Mouse (Mus musculus) limb, embryonic 12.5 days (tissue): ENCODE measurements around the gene Pramef20. TPM values are rescaled to one million over a fixed set of nuclear protein-coding genes. Genes with fewer than 3 reads are reported as not detected.
A peak's percentile ranks its signal among the peaks of the same experiment; 100 is the strongest.
"Not testable (repeated sequence)": the region's sequence is repeated elsewhere in the genome, so short reads cannot be mapped to it uniquely, and the experiment has no call there.

ENCODE experiments used
- ATAC-seq: fragments of 200-750 bp; cut with Nextera tagmentation; 2 replicates; pipeline ENCODE4 v1.8.0; 2017; ENCODE audit warnings: low read depth, moderate TSS enrichment; ENCODE audit not compliant: insufficient number of reproducible peaks, insufficient read depth, low FRiP score, low TSS enrichment
- H3K27ac ChIP-seq: fragments of 300-500 bp; sonication (generic); 2 replicates; pipeline ENCODE4 v1.5.1; 2016; ENCODE audit warnings: mild to moderate bottlenecking, moderate library complexity
- H3K27me3 ChIP-seq: fragments of 300-500 bp; sonication (generic); 2 replicates; pipeline ENCODE4 v1.6.1; 2016; ENCODE audit warnings: mild to moderate bottlenecking, moderate library complexity
- H3K36me3 ChIP-seq: fragments of 300-500 bp; sonication (generic); 2 replicates; pipeline ENCODE4 v1.6.1; 2016; ENCODE audit warnings: mild to moderate bottlenecking, moderate library complexity
- H3K4me1 ChIP-seq: fragments of 300-500 bp; sonication (generic); replicated peaks from 2 replicates; pipeline ENCODE4 v1.6.1; 2016
- H3K4me2 ChIP-seq: fragments of 300-500 bp; sonication (generic); 2 replicates; pipeline ENCODE4 v1.6.1; 2016; ENCODE audit warnings: mild to moderate bottlenecking, moderate library complexity
- H3K4me3 ChIP-seq: fragments of 300-500 bp; sonication (generic); replicated peaks from 2 replicates; pipeline ENCODE4 v1.5.1; 2016; ENCODE audit warnings: mild to moderate bottlenecking
- H3K9ac ChIP-seq: fragments of 300-500 bp; sonication (generic); replicated peaks from 2 replicates; pipeline ENCODE4 v1.6.1; 2016; ENCODE audit warnings: mild to moderate bottlenecking, moderate library complexity
- H3K9me3 ChIP-seq: fragments of 300-500 bp; sonication (generic); 2 replicates; pipeline ENCODE4 v1.6.1; 2016; ENCODE audit warnings: mild to moderate bottlenecking, moderate library complexity
- WGBS: fragments of 180-500 bp; shearing (Covaris S2); methylation state at CpG from one replicate; pipeline ENCODE4 v1.1.7; 2016; 5-methylcytosine and 5-hydroxymethylcytosine counted together
- polyA plus RNA-seq: library from polyadenylated mRNA; unstranded; fragments of >200 nt; fragmentation: Nextera tagmentation; extraction: Ambion mirVana; gene quantifications from 2 replicates; pipeline ENCODE4 v1.2.1, GENCODE M21; 2016

Gene Pramef20
- polyA plus RNA-seq, result not detected in 2 replicates

DNA sequence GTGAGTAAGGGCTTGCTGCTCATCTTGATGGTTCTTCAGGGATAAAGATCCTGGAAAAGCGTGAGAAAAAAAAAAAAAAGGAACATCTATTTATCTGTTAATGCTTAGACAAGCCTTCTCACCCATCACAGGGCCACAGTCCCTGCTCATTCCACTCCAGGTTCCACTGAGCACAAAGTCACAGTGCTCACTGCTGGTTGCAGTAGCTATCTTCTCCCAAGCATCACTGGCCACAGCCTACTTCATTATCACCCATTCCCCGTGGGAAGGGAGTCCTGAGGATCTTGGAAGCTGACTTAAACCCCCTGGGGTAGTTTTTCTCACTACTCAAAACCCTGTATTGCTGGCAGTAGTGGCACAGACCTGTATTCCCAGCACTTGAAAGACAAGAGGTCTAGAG is at the start of gene Pramef20:
Gene Pramef20, minus strand, starts transcription at position 23 of the 400 bp plus-strand sequence.
- 60% methylated on average over 2 of the region's 2 CpGs for whole genome bisulfite sequencing
- Histone ChIP-seq H3K27me3 (no peaks in the 10 kb centered on the region), H3K4me1 (no peaks in the 10 kb centered on the region), H3K9me3 (0 out of 2 replicates have a peak, but pooled peaks cover 6% of the 10 kb centered on the region), H3K27ac (no peak within 1 kb of the TSS), H3K4me3 (no peak within 1 kb of the TSS), H3K9ac (no peak within 1 kb of the TSS), H3K36me3 (no peaks in the 10 kb centered on the region), H3K4me2 (no peak within 1 kb of the TSS)
- ATAC-seq, result no peak

GRCm38 (mm10) chr4:144424590-144424989 is 46.9 kb upstream of the Pramef20 start:
- H3K27ac ChIP-seq, result no peak overlapping the region
- H3K4me3 ChIP-seq, result no peak overlapping the region
- H3K4me1 ChIP-seq, result no peaks in the 10 kb centered on the region
- no peaks in the 10 kb centered on the region for H3K36me3 ChIP-seq
- no peak for ATAC-seq
- no peaks in the 10 kb centered on the region for H3K27me3 ChIP-seq
- no peaks in the 10 kb centered on the region for H3K9me3 ChIP-seq
- H3K4me2 ChIP-seq, result no peak overlapping the region
- WGBS, result 80% methylated on average over 5 of the region's 5 CpGs
- H3K9ac ChIP-seq, result no peak overlapping the region

- Histone ChIP-seq H3K27ac (no peak overlapping the region), H3K9ac (no peak overlapping the region), H3K4me1 (no peaks in the 10 kb centered on the region), H3K36me3 (no peaks in the 10 kb centered on the region), H3K4me2 (no peak overlapping the region), H3K27me3 (no peaks in the 10 kb centered on the region), H3K9me3 (no peaks in the 10 kb centered on the region), H3K4me3 (no peak overlapping the region)
- no peak for ATAC-seq
These were observed 42.9 kb upstream of the Pramef20 start for GRCm38 (mm10) chr4:144420644-144421043.

DNA sequence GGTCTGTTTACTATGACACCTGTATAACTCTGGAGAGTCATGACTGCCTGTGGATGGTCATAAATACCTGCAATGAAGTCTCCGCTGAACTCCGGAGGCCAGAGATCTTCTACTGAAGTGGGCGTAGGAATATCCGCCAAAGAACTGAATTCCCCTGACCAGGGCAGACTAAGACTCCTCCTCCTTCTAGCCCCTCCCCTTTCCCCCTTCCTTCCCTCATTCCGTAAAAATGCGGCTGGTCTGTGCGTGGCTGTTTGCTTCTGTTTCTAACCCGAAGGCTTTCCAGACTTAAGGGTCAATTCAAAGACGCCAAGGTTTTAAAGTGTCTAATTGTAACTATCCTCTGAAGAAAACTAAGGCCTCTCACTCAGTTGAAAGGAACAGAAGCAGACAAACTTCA is 30.6 kb upstream of the Pramef20 start, which contains the start of gene Pramef12:
Gene Pramef12, minus strand, starts transcription at position 175 of the 400 bp plus-strand sequence.
- no peaks in the 10 kb centered on the region for H3K27me3 ChIP-seq
- H3K4me2 ChIP-seq, result no peak within 1 kb of the TSS
- WGBS, result 78% methylated on average over 9 of the region's 9 CpGs
- no peaks in the 10 kb centered on the region for H3K36me3 ChIP-seq
- H3K9ac ChIP-seq, result no peak within 1 kb of the TSS
- H3K4me1 ChIP-seq, result no peaks in the 10 kb centered on the region
- ATAC-seq, result no peak
- H3K9me3 ChIP-seq, result no peaks in the 10 kb centered on the region
- H3K27ac ChIP-seq, result no peak within 1 kb of the TSS
- H3K4me3 ChIP-seq, result no peak within 1 kb of the TSS

DNA sequence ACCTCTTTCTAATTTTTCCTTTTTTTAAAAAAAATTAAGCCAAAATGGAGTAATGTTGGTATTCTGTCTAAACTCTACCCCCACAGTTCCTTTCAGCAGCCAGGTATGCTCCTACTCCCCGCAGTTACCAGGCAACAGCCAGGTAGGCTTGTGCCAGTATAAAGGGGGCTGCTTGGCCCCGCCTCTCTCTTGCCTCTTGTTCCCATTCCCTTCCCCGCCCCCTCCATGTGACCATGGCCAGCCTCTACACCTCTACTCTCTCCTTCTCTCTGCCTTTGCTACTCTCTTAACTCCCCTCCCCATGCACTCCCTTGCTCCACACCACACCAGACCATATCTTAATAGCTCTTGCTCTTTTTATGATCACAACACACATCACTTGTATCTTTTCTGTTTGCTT is 28.5 kb upstream of the Pramef20 start:
- H3K9ac ChIP-seq, result no peak overlapping the region
- H3K4me2 ChIP-seq, result no peak overlapping the region
- H3K36me3 ChIP-seq, result no peaks in the 10 kb centered on the region
- no peaks in the 10 kb centered on the region for H3K4me1 ChIP-seq
- no peaks in the 10 kb centered on the region for H3K27me3 ChIP-seq
- 74% methylated on average over 3 of the region's 3 CpGs for WGBS
- no peak overlapping the region for H3K27ac ChIP-seq
- H3K9me3 ChIP-seq, result no peaks in the 10 kb centered on the region
- no peak for ATAC-seq
- no peak overlapping the region for H3K4me3 ChIP-seq

DNA sequence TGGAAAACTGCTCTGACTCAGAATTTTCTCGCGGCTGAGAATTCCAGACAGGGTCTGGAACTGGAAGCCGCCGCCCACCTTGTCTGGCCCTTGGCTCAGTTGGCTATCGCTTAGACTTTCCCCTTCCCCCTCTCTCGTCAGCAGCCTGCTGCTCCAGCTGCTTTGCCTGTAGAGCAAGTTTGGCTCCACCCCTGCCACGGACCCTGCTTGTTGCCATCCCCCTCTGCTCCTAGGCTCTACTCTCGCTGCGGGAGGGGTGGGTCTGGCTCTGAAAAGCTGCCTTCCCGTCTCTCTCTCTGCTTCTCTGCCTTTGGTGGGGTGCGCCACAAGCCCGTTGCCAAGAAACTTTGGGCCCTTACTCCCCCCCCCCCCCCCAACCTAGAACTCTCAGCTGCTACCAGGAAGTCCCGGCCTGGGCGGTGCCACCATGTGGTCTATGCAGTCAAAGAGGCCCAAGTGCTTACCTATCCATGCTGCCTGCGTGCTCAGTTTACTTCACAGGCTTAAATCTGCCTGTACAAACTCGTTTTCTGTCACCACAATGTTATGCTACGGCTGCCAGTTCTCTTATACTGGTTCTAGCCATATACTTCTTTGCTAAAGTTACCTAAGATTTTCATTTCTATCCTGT is 26.8 kb upstream of the Pramef20 start:
- WGBS, result 5% methylated on average over 17 of the region's 17 CpGs
- H3K4me2 ChIP-seq, result peak overlapping the region; percentile 52
- H3K4me1 ChIP-seq, result no peaks in the 10 kb centered on the region
- H3K9ac ChIP-seq, result no peak overlapping the region; the same call in 1 of the 2 replicates
- no peaks in the 10 kb centered on the region for H3K27me3 ChIP-seq
- H3K36me3 ChIP-seq, result no peaks in the 10 kb centered on the region
- peak overlapping the region; percentile 36 for H3K4me3 ChIP-seq
- H3K9me3 ChIP-seq, result no peaks in the 10 kb centered on the region
- ATAC-seq, result peak; percentile 88
- H3K27ac ChIP-seq, result peak overlapping the region; percentile 70; the same call in 1 of the 2 replicates

DNA sequence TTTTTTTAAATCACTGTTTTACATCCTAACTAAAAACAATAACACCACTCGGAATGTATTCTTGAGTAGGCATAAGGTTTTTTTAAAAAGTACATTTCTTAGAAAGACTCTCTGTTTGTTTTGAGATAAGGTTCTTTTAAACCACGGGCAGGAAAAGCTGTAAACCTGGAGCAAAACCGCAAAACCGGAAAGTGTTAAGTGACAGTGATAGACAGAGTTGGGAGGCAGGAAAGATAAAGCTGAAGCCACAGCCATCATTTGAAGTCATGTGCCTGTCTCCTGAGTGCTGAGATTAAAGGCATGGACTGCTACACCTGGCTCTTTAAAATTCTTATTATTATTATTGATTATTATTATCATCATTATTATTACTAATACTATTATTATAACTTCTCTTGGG is 25.0 kb upstream of the Pramef20 start:
- Histone ChIP-seq H3K4me3 (no peak overlapping the region), H3K9me3 (no peaks in the 10 kb centered on the region), H3K4me2 (no peak overlapping the region), H3K4me1 (no peaks in the 10 kb centered on the region), H3K27me3 (no peaks in the 10 kb centered on the region), H3K27ac (no peak overlapping the region), H3K36me3 (no peaks in the 10 kb centered on the region), H3K9ac (no peak overlapping the region)
- 62% methylated on average over 4 of the region's 4 CpGs for WGBS
- no peak for ATAC-seq

DNA sequence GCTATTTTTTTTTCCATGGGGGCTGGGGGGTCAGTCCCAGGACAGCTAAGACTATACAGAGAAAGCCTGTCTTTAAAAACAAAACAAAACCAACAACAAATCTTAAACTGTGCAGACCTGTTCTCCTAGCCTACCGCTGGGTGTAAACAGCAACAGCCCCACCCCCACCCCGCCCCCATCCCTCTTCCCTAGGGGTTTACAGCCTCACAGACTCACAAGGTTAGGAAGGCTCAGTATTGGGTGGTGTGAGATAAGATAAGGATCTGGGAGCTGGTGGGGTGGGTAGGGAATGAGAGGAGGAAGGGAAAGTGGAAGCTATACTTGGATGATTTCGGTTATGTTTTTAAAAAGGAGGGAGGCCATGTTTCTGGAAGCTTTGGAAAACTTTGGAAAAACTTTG is 18.6 kb upstream of the Pramef20 start:
- Histone ChIP-seq H3K27ac (no peak overlapping the region), H3K9me3 (no peaks in the 10 kb centered on the region), H3K4me1 (no peaks in the 10 kb centered on the region), H3K27me3 (no peaks in the 10 kb centered on the region), H3K4me2 (no peak overlapping the region), H3K4me3 (no peak overlapping the region), H3K9ac (no peak overlapping the region), H3K36me3 (no peaks in the 10 kb centered on the region)
- ATAC-seq, result no peak
- 19% methylated on average over 3 of the region's 3 CpGs for WGBS

GRCm38 (mm10) chr4:144357642-144358041 is 20.1 kb downstream of the Pramef20 start, which contains the start of gene Gm13119:
Gm13119 (plus strand) TSS chr4:144357942.
- H3K27ac ChIP-seq, H3K36me3 ChIP-seq, H3K27me3 ChIP-seq, H3K4me2 ChIP-seq, H3K4me1 ChIP-seq, H3K9ac ChIP-seq, H3K4me3 ChIP-seq, ATAC-seq: not testable (repeated sequence)
- H3K9me3 ChIP-seq, result peaks cover 11% of the 10 kb centered on the region; the same call in 1 of the 2 replicates
- WGBS, result 88% methylated on average over 3 of the region's 3 CpGs

- not testable (repeated sequence) for H3K27me3 ChIP-seq, H3K9ac ChIP-seq, H3K27ac ChIP-seq, H3K36me3 ChIP-seq, ATAC-seq, H3K4me3 ChIP-seq, H3K9me3 ChIP-seq, H3K4me1 ChIP-seq, H3K4me2 ChIP-seq
- 78% methylated on average over 3 of the region's 3 CpGs for WGBS
These were observed 41.9 kb downstream of the Pramef20 start for GRCm38 (mm10) chr4:144335856-144336255.

DNA sequence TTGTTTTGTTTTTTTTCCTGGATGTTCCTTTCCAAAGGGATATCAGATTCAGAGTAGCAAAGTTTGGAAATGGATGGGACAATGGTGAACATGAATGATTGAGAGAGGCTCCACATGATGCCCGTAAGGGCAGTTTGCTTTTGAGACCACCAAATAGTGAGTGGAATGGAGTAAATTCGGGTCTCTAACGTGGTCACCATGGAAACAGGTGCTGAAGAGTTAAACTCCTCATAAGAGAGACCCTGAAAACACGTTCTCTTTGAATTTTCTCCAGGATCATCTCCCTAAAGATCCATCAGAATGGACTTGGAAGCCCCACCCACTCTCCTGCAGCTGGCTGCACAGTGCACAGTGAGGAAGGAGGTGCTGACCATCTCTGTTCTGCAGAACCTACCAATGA is 47.8 kb downstream of the Pramef20 start, which contains the start of gene Gm13128:
Gene Gm13128, plus strand, starts transcription at position 301 of the 400 bp plus-strand sequence.
- 58% methylated on average over 4 of the region's 4 CpGs for WGBS
- not testable (repeated sequence) for H3K9ac ChIP-seq, H3K27me3 ChIP-seq, H3K36me3 ChIP-seq, H3K9me3 ChIP-seq, H3K4me3 ChIP-seq, H3K27ac ChIP-seq, ATAC-seq, H3K4me1 ChIP-seq, H3K4me2 ChIP-seq
